Mouse (Mus musculus) cerebellum, adult 11 months (tissue): ENCODE results near the gene Pea15a.
"Not testable (repeated sequence)": the region's sequence is repeated elsewhere in the genome, so short reads cannot be mapped to it uniquely, and the experiment has no call there.

Experiments
- DNase-seq: peaks from one replicate; pipeline ENCODE4 v3.0.0; 2022

Pea15a gene

DNA sequence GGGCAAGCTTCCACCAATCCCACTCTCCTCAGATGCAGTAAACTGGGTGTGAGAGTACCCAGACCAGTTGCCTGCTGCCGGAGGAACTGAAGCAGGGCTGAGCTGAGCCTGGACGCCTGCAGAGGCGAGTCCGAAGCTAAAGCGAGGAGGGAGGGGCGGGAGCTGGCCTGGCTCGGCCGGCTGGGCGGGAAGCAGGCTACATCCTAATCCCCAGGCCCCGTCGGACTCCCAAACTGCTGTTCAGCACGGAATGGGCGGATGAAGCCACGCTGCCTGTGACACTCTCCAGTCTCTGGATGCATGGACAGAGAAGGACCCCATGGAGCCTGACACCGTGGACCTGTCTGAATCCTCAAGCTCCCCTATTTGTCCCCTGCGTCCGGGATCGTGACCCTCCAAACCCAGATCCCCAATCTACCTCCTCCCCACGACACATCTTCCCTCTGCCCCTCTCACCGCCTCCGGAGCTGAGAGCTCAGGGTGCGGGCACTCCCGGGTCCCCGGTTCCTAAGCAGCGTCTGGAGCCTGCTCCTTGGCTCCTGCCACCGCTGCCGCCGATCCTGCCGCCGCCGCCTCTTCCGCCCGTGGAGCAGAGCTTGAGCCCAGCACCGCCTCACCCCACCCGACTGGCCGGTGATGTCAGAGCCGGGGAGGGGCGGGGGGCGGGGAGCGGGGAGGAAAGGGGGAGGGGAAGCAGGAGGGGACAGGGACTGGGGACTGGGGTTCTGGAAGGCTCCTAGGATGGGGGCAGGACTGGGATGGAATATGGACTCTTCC is at the start of gene Pea15a:
Pea15a (minus strand) TSS at position 664 of the 777 bp plus-strand sequence.
- peak; percentile 86 for DNase-seq

DNA sequence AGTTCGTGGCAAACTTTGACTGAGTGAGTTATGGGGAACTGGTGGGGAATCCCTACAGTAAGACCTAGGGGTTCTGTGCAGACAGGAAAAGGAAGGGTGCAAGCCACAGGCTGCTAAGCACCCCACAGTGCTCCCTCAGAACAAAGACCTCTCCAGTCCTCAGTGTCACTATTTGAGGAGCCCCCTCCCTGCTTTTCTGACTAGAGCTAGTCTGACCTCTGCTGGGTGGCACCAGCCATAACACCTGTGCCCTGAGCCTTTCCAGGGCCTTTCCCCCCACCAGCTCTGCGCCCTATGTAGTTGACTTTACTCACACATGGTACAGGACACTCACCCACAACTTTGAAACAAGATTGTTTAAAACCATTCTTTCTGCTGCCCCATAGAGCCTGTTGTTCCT is 41.1 kb upstream of the Pea15a start:
- no peak for DNase-seq

DNA sequence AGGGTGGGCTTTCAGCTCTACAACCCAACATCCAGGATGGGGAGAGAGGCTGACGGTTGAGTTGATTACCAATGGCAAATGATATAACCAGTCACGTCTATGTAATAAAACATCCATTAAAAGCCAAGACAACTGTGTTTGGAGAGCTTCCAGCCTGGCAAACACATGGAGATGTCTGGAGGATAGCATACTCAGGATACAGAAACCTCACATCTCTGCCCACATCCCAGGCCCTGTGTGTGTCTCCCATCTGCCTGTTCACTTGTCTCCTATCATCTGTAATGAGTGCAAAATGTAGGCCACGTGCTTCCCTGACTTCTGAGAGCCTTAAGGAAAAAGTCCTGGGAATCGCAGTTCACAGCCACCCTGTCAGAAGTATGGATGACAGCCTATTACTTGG is 40.6 kb upstream of the Pea15a start:
- DNase-seq: no peak

DNA sequence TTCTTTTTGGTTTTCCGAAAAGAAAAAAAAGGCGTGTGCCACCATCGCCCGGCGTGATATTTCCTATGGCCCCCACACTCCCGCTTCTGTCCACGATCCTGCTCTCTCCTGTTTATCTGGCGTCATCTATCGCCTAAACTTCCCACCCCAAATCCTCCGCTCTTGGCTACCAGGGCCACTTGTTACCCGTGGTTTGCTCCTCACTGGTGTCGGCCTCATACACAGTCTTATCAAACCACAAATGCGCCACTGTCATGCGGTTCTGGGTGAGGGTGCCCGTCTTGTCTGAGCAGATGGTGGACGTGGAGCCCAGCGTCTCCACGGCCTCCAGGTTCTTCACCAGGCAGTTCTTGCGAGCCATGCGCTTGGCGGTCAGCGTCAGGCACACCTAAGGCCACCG is 38.0 kb upstream of the Pea15a start:
- not testable (repeated sequence) for DNase-seq

DNA sequence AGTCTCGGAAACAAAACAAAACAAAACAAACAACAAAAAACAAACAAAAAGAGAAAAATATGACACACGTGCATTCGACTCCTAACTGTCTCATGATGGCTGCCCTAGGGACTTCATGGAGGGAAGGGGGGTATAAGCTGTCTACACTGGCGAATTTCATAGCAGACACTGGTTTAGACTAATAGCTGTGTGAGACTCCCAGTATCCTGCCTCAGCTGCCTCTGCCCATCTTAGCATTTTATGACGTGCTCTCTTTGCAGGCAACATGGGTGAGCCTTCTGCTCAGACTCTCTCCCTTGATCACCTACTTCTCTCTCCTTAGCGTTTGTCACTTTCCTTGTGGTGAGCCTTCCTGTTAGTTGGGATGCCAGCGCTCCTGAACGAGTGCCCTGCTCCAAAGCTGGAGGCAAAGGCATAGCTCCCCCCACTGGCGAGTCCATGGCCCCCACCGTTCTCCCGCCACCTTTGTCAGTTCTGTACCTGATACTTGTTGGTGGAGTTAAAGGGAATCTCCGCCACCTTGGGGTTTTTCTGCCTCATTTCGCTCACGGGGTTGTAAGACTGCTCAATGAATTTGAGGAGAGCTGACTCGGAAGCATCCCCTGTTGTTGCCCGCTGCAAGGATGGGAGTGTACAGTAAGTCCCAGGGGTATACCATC is 37.1 kb upstream of the Pea15a start:
- DNase-seq: peak; percentile 29

DNA sequence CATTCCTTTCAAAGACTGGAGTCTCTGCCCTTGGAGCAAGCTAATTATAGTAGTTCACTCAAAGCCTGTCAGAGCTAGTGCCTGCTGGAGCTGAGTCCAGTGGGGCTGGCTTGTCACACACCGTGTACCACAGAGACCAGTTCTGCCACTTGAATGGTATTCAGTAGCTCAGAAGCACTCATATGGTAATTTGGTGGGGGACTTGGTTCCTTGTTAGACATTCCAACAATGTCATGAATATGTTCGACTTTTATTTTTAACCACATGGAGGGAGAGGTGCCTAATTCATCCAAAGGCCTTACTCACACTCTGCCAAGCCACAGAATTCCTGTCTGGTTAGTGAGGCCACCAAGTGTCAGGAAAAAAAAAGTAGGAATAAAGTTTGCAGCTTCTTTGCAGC is 35.8 kb upstream of the Pea15a start:
- no peak for DNase-seq

DNA sequence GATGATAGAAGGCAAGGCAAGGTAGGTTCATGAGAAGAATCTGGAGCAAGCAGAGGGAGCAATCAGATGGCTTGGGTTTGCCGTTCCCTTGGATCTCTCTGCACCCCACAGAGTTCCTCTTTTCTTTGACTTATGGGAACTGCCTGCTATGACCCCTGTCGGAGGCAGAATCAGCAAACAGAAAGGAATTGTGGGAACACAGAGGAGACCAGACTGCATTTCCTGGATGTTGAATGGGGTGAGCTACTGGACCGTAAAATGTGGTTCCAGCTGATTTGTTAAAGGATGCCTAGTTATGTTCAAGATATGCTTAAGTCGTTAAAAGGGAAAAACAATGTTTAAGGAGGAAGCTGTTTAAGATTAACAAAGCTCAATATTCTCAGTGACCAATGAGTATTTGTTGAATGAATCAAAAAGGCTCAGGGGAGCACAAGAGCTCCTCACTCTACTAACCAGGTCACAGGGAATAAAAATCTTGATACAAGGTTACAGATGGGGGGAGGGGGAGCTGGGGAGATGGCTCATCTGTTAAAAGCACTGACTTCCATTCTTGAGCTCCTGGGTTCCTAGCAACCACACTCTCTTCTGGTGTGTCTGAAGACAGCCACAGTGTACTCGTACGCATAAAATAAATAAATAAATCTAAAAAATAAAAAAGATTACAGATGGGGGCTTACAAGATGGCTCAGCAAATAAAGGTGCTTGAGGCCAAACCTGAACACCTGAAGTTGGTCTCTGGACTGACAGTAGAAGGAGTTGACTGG is 34.5 kb upstream of the Pea15a start:
- DNase-seq: no peak

DNA sequence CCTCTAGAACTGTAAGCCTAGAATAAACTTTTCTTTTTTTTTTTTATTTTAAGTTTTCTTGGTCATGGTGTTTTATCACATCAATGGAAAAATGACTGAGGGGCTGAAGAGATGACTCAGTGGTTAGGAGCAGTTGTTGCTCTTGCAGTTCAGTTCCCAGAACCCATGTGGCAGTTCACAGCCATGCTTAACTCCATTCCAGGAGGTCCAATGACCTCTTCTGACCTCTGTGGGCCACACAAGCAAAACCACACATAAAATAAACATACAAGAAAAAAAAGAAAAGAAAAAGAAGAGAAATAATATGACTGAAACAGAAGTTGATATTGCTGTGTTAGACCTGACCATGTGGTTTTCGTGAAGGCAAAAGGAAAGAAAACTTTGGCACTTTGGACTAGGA is 22.6 kb upstream of the Pea15a start:
- no peak for DNase-seq

DNA sequence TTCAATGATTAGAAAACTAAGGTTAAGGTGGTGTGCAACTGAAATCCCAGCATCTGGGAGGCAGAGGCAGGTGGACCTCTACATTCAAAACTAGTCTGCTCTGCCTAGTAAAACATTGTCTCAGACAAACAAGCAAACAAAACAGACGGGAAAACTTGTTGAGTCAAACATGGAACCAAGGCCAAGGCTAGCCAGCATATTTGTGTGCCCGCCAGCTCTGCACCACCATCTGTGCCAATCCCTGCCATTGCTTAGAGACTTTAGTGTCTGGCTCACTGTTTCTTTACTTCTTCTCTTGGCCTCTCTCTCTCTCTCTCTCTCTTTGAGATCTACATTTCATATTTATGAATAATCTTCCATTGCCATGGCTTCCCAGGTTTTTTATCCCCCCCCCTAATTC is 21.6 kb upstream of the Pea15a start:
- no peak for DNase-seq

DNA sequence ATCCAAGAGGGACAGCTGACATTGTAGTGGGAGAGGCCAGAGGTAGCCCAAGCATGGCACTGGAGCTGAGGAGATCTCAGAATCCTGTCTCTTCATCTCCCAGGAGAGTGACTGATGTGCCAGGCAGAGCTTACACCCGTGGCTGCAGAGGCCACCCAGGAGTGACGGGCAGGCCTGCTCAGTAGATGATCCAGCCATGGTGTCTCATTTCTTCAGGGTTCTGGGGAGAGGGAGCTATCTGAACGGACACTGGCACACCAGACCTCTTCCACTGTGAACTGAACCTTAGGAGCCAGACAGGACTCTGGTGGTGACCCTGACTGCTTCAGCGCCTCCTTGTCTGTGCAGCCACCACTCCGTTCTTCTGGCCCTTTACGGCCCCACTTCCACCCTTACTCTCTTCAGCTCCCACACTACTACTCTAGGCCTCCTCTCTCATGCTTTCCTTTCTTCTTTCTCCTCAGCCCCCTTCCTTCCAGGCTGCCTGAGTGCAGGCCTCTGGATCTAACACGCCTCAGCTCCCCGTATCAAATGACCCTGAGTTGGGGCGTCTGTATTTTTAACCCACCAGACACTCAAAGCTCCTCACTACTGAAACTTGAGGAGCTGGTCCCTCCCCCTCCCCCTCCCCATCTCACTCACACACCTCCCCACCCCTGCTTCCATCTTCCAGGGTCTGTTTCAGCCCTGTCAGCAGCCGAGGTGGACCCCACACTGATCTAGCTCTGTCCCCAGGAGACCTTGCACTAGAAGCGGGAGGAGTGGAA is 14.9 kb upstream of the Pea15a start:
- DNase-seq: no peak

DNA sequence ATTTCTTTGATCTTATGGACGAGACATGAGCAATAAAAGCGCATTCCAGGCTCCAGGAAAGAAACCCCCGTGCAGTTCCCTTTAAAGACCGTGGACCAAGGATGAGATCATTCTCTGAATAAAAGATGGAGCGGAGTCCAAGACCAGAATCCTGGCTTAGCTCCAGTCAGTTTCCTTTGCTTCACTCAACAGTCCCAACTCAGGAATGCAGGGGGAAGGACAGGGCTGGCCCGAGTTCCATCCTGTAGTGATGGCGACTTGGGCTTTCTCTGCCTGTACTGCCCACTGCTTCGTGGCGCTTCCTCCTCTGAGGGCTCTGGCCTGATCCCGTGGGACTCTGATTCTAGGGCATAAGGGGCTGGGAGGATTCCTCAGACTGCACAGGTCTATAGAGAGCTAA is 13.8 kb upstream of the Pea15a start:
- no peak for DNase-seq

DNA sequence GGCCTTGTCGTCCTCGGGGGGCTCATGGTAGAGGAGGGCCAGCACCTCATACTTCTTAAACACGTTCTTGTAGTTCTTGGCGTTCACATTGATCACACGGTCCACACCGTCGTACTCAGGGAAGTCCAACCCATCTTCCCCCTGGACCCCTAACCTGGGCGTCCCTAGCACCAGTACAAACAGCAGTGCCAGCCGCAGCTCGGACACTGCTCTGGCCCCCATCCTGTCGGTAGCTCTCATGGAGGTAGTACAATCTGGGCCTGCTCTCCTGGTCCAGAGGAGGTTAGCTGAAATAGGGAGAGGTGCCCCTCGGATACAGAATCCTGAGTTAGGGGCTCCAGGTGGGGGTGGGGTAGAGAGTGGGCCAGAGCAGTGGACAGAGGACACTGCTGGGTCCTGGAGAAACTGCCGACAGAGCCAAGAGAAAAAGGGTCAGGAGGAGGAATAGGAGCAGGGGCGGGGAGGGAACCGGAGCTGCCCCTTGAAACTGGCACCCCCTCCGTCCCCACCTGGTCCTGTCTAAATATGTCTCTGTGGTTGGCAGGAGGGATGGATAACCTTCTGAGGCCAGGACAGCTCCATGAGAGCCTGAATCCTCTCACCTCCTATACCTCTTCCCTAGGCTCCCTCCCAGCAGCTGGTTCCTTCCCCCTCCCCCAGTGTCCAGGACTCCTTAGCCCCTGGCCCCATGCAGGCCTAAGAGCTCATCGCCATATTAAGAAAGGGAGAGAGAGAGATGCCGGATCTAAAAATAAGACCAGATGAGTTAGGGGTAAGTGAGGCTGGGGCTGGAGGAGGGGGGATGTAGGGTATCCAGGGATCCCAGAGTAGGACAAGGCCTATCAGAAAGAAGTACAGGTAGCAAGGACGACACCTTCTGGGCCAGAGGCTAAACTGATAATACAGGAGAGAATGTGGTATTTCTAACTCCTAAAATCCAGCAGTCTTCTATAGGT is 13.1 kb upstream of the Pea15a start, which contains the start of gene Casq1:
Casq1 (minus strand) TSS at position 418 of the 956 bp plus-strand sequence.
- no peak for DNase-seq

DNA sequence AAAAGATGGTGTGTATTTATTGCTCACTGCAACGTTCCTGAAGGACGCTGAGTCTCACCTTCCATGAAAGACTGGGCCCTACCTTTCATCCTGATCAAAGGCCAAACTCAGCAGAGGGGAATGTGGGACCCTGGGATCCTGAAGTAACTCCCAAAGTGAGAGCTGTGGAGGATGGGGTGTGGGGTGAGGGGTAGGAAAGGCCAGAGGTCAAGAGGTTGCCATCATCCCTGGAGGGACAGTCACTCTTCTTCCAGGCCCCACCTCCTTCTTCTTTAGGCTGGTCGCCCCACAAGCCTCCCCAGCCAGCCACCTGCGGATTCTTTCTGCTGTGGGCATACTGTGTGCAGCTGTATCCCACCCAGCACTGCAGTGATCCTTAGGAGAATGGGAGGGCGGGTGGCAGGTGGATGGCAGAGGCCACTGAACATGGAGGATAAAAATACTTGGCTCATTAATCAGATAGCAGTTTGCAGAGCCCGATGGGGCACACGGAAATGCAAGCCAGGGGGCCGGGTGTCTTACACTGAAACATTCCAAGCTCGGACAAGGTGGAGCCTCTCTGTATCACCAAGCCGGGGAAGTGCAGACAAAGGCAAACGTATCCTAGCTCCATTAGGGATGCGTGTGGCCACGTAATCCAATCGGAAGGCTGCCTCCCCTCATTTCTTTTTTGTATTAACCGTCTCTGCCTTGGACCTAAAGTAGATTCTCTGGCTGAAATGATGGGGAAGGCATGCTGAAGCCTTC is 11.7 kb upstream of the Pea15a start:
- no peak for DNase-seq

DNA sequence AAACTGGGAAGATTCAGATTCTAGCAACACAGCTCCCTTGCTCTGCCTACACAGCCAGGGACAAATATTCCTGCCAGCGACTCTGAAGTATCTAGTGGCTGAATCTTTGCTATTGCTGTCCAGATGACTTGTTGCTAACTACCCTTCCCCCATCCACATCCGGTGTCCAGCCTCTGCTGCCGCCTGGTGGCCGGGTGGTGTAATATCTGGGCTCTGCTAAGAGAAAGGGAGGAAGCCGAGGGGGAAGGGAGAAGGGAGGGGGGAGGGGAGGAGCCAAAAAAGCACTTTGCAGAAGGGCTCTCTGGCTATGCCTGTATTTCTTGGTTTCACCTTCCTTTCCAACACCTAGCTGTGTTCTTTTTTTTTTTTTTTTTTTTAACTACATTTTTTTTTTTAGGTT is 10.5 kb upstream of the Pea15a start:
- peak; percentile 87 for DNase-seq

DNA sequence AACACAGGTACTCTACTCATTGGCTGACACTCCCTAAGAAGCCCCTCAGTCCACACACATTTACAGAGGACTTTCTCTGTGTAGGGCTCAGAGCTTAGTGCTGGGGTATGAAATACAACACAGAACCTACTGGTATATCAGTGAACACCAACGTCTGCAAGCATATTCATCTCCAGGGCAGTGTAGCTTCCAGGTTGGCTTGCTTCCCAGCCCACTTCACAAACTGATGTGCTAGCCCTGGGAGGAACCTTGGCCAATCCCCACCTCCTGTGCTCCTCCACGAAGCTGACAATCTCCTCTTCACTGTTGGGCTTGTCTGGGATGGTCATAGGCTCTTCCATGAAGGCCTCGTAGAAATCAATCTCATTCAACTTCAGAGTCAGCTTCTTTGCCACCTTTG is 8.1 kb upstream of the Pea15a start:
- no peak for DNase-seq

DNA sequence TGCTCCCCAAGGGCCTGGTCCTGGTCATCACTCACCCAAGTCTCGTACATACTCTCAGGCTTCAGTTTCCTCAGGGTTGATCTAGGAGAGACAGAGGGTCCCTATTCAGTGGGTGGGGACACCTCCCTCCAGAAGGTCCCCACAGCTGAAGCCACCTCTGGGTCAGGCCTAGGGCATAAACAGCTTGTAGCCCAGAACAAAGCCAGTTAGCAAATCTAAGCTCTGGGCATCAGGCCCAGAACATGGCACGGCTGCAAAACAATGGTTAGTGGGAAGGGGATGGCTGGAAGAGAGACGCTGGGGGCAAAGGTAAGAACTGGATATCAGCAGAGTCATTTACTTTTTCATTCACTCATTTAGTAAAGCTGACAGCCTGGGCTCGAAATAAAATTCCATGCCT is 7.2 kb upstream of the Pea15a start:
- DNase-seq: no peak

DNA sequence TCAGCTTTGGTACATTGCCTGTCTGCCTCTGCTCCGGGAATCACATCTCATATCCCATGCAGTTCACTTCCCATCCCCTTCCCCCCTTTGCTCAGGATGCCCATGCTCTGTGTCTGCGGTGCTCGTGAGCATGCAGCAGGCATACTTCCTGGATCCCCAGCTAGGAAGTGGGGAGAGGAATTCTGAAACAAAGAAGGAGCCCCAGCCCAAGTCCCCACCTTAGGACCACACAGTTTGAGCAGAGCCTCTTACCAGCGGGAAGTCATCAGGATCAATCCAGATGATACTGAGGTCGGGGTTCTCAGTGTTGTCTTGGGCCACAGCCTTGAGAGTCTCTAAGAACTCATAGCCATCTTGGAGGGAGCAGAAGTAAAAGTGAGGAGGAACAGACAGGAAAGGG is 6.2 kb upstream of the Pea15a start:
- DNase-seq: no peak

DNA sequence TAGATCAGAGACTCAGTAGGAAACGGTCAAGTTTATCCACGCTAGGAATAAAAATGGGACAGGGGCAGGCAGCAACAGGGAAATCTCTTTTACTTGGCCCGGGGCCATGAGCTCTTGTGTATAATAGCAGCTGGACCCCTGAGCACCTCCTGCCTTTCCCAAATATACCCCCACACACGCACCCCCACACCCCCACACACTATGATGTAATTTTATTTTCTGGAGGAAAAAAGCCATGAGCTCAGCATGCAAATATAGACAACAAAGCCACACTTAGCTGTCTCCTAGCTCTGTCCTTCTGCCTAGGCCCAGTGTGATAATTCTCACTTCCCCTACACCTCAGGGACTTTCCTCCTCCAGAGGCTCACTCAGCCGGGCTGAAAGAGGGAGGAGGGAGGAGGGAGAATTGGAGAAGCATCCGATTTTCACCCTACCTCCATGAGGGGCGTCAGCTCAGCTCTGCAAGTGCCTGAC is 544 bp upstream of the Pea15a start:
- peak; percentile 60 for DNase-seq

DNA sequence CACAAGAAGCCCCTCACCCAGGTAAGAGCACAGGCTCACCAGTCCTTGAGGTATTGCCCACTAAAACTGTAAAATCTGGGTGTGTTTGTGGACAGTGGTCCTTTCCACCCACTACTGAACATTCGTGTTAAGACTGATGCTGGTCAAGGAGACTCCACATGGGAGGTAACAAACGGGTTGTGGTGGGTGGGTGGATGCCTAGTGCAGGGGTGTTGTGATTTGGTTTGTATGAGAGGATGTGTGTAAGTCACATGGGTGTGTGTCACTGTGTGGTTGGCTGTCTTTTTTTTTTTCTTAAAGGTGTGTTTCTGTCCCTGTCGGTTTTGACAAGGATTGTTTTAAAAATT is 890 bp downstream of the Pea15a start:
- DNase-seq: no peak

DNA sequence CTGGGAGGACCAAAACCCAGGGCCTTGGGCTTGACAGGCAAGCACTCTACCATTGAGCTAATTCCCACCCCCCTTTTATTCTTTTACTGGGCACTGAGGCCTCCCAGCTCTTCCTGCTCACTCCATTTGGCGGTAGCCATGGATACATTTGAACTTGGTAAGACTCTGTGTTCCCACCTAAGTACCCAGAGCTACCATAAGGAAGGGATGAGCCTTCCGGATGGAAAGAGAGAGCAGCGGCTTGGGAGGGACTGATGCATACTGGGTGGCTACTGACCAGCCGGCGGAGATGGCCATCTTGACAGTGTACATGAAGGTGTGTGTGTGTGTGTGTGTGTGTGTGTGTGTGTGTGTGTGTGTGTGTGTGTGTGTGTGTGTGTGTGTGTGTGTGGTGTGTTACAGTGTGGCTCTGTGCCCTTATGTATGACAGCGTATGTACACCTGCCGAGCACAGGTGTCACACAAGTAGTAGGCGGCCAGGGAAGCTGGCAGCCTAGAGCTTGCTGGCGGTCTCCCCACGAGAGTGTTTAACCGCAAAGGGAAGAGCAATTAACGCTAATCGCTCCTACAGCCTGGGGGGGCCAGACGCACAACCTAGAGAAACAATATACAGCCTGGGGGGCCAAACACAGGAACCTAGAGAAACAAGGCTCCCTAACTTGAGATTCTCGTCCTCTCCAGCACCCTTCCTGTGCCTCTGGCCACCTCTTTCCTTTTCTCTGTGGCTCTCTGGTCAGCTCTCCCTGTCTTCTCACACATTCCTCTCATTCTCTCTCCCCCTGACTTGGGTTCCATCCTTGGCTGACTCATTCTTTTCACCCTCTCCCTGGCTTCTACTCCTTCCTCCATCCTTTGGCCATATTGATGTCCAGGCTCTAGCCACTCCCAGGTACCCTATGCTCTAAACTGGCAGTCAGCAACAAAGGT is 1.5 kb downstream of the Pea15a start:
- DNase-seq: peak; percentile 65
